Mouse (Mus musculus) retina, postnatal 7 days (tissue): ENCODE measurements at regions not wholly inside any gene's neighbourhood (a gene's known extent, or its start where the extent isn't known, plus 50 kb on each side); places are given as distances from the start of the nearest gene placed in this dataset.

Experiments
- DNase-seq: peaks from one replicate; pipeline ENCODE4 v3.0.0-alpha.2; 2012; ENCODE audit warnings: low read depth, low spot score

- DNase-seq, result no peak
These were observed 125.0 kb upstream of the Pkdcc start for GRCm38 (mm10) chr17:83089856-83090692.

GRCm38 (mm10) chr17:83093862-83094261 lies 121.2 kb upstream of the Pkdcc start:
- DNase-seq, result no peak

DNA sequence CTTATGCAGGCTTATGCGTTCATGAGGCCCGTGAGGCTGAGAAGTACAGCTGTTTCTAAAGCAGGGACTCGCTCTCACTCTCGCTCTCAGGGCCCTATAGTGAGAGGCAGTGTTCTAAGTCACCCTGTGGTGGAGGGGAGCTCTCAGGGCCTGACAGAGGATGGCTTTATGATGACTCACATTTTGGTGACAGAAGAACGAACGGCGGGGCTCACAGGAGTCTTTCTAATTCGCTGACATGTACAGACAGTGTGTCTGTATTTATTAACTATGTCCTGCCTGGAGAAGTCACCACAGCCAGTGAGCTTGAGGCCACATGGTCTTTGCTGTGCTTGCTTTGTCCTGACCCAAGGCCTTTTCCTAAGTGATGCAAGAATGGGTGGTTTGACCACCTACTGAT lies 118.6 kb upstream of the Pkdcc start:
- no peak for DNase-seq

DNA sequence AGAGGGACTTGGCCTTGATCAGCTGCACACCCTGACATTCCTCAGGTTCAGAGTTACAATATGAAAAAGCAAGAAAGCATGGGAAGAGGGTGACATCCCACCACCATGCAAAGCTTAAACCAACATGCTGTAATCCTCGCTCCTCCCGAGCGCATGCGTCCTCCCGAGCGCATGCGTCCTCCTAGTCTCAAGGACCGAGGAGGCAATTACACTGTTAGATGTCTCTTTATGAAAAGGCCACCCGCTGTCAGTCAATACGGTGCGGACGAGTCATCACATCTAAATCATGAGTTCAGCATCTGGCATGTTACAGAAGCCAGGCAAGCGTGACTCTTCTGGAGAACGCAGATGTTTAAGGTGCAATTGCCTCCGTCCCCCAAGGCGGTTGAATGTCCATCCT lies 117.1 kb upstream of the Pkdcc start:
- no peak for DNase-seq

DNA sequence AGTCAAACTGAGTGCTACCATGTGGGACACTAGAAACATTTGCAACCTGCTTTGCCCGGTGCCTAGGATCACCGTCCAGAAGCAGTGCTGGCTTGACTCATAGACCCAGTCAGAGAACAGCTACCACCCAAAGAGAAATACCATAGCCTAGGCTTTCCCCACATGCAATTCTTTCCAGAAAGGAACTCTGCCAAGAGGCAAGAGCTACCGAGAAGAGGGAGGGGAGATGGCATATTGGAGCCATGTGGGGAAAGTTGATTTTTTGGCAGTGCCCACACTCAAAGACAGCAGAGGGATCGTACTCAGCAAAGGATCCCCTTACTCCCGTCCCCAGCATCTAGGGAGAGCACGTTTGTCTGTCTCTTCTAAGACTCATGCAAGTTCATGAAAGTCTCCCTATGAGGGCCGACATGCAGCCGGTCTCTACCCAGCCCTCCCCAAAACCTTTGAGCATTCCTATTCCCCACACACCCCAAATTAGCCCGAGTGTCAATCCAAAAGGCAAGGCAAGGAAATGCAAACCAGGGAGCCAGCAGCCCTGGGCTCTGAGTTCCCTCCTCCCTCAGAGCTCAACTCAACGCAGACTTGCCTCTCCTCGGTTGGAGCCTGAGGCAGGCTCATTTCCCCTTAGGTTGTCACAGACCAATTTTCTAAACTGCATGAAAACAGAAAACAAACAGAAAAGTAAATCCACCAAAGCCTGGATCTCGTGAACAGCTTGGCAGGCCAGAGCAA lies 116.2 kb upstream of the Pkdcc start:
- DNase-seq, result no peak

- no peak for DNase-seq
These were observed 114.1 kb upstream of the Pkdcc start for GRCm38 (mm10) chr17:83101035-83101434.

GRCm38 (mm10) chr17:83101756-83102155 lies 113.3 kb upstream of the Pkdcc start:
- DNase-seq, result no peak

DNA sequence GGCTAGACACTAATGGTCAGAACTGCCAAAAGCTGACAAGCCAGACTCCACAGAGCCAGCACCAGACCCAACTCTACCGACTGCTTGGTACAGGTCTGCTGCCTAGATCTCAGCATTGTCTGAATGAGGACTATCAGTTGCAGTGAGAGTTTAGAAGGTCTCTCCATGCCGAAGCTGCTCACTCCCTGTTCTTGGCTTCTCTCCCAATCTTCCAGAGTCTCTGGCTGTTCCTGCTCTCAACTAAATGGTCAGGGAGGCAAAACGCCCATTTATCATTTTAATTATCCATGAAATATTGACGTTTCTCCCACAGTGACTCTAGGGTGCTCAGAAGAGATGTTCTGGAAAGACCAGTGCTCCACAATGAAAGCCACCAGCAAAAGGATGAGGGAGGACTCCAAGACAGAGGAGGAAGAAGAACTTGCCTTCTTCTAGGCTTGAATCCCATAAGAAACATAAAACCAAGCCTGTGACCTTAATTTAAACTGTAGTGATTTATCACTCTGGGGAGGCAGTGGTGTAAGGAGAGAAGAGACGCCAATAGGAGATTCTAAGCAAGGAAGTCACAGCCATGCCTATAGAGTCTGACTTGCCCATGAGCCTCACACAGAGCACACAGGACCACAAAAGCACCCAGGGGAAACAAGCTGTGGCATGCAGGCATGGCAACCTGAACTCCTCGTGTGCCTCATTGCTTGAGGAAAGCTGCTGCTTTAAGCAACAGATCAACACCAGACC lies 112.2 kb upstream of the Pkdcc start:
- DNase-seq, result no peak

GRCm38 (mm10) chr17:83108151-83108550 lies 106.9 kb upstream of the Pkdcc start:
- DNase-seq, result no peak

DNA sequence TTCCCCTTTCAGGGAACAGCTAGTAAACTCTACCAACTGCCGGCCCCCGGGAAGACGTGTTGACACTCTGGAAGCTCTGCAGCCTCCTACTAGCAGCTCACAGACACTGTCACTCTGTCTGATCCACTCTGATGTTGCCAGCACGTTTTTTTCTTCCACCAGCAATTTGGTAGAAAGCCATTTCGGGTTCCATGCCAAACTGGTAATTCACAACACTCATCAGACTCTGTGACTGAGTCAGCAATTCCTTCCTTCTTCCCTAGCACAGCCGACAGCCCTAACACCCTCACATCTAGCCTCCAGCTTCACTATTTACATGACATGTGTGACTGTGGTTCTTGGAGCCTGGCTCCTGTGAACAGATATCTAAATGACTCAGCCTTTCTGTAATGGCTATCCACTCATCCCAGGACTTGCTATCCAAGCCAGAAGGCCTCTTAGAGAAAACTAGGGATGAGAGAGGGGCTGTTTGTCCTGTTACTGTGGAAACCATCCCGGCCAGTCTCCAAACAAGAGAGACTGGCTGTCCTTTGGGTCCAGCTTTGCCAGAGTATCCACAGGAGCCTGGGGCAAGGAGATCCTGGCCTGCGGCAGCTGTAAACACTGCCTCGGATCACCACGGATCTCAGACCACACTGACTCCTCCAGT lies 105.2 kb upstream of the Pkdcc start:
- no peak for DNase-seq

DNA sequence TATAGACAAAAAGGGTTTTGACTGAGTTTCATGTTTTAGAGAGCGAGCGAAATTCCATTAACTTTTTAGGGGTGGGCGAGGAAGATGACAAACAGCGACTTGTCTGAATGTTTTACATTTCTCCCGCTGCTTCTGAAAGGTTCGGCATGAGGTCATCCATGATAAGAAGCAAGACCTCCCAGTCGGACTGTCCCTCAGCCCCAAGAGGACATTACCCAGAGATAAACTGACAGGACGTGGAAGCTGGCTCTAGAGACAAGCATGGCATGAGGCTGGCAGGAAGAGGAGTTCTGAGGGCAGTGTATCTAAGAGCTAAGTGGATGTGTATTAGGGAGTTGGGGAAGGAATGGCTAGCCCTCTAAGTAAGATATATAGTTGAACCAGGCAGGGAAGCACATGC lies 104.5 kb upstream of the Pkdcc start:
- no peak for DNase-seq

GRCm38 (mm10) chr17:83115146-83115545 lies 99.9 kb upstream of the Pkdcc start:
- no peak for DNase-seq

GRCm38 (mm10) chr17:83115832-83116480 lies 99.1 kb upstream of the Pkdcc start:
- no peak for DNase-seq

DNA sequence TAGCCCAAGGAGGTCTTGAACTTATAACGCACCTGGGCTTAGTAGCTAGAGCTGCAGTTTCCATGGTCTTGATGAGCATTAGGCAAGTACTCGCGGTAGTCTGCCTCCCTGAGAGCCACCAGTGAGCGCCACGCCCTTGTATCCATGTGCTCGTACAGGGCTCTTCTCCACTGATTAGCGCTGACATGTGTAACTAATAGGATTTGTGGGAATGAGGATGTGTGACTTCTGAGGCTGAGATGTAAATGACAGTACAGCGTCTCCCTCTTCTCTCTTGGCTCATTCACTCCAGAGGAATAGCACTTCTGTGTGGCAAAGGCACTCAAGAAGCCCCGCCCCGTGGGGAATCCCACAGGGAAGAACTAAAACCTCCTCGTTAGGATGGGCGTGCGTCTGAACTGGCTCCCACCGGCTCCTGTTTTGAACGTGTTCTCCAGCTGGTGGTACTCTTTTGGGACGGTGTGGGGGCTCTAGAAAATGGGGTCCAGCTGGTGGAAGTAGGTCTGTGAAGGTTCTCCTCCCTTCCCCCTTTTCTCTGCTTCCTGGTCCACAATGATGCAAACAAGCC lies 94.3 kb upstream of the Pkdcc start:
- DNase-seq, result no peak

- DNase-seq, result no peak
These were observed 92.4 kb upstream of the Pkdcc start for GRCm38 (mm10) chr17:83122525-83123280.

DNA sequence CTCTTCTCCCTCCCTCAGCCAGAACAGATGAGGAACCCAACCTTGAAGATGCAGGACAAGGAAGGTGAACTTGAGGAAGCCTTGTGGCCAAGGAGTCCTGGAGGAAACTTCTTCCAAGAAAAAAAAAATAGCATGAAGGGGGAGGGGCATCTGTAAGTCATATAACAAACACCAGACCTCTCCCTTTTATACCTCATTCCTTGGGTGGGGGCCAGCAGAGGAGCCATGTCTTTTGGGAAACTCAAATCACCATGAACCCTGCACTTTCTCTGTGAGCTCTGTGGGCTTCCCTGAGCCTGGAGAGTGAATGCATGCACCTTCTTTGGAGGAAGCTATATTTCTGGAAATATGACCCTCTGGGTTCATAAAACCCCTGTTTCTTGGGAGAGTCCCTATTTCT lies 90.0 kb upstream of the Pkdcc start:
- DNase-seq, result no peak

- DNase-seq, result no peak
These were observed 87.2 kb upstream of the Pkdcc start for GRCm38 (mm10) chr17:83127842-83128241.

GRCm38 (mm10) chr17:83128843-83129544 lies 86.1 kb upstream of the Pkdcc start:
- no peak for DNase-seq

DNA sequence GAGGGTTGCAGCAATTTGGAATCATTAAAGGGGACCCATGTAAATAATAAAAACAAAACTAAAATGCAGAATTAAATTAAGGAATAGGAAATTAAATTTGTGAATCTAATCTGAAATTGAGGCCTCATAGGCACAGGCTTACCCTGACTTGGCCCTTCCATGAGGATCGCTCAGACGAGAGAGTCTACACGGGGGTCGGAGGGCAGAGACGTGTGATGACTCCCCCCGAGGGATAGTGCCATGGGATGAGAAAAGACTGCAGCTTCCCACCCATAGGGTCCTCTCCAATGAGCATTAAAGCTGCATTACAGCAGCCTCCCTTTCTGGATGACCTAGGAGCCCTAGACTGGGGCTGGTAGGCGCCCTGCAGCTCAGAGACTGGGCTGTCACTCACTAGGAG lies 85.4 kb upstream of the Pkdcc start:
- no peak for DNase-seq

GRCm38 (mm10) chr17:83133201-83133600 lies 81.9 kb upstream of the Pkdcc start:
- no peak for DNase-seq
